Mouse (Mus musculus) myocyte (in vitro differentiated cells): ENCODE data around the gene Bmp7.

Source experiments
- POLR2A ChIP-seq: IDR thresholded peaks from one replicate; pipeline ENCODE4 v1.6.1; 2011; ENCODE audit warnings: low read depth, mild to moderate bottlenecking, control low read depth, moderate library complexity; ENCODE audit not compliant: insufficient read length
- REST ChIP-seq: IDR thresholded peaks from one replicate; pipeline ENCODE4 v1.6.1; 2011; ENCODE audit warnings: mild to moderate bottlenecking, control low read depth, moderate library complexity; ENCODE audit not compliant: insufficient read depth, insufficient read length
- USF1 ChIP-seq: IDR thresholded peaks from one replicate; pipeline ENCODE4 v1.6.1; 2011; ENCODE audit warnings: low read depth, mild to moderate bottlenecking, control low read depth, moderate library complexity

- TF ChIP-seq POLR2A (no peak), USF1 (no peak), REST (no peak)
Measured at GRCm38 (mm10) chr2:172940799-172941163, 660 bp upstream of the Bmp7 start.
